Mouse (Mus musculus): Measurements from ENCODE around the gene Hhipl1.

DNA sequence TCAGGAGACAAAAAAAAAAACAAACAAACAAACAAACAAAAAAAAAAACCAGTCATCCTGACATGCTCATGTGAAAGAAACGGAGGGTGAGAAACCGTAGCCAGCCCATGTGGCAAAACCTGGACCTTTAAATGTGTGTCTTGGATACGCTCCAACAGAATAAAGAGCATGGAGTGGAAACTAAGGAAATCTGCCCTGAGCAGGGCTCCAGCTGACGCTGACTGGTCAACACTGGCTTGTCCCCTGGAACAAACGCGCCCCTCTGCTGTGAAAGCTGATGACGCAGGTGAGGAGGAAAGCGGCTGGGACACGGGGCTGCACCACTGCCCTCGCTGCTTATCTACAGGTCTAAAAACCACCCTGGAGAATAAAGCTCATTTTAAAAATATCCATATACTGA, 49.3 kb upstream of the Hhipl1 start:
- TF ChIP-seq CTCF (IDR thresholded peaks at IDR 0.05 in 2 of 3, conservative IDR thresholded peaks at IDR 0.05 in 1 of 3; ENCODE audit: control insufficient read depth in 1 of 3, insufficient read depth in 1 of 3, low read depth in 2 of 3, low read length in 3 of 3, poor library complexity in 1 of 3, severe bottlenecking in 1 of 3) = no peak
- no peak for TF ChIP-seq SIN3A (IDR thresholded peaks at IDR 0.05; ENCODE audit: low read length)
- TF ChIP-seq POLR2A (IDR thresholded peaks at IDR 0.05; ENCODE audit: control insufficient read depth in 1 of 2, insufficient read depth in 1 of 2, low read depth in 1 of 2, low read length in 2 of 2, poor library complexity in 1 of 2) = no peak
- TF ChIP-seq ZMIZ1 (IDR thresholded peaks at IDR 0.05; ENCODE audit: low read depth, low read length) = no peak
- no peak for TF ChIP-seq ELF1 (IDR thresholded peaks at IDR 0.05; ENCODE audit: low read depth, low read length)
- TF ChIP-seq EP300 (IDR thresholded peaks at IDR 0.05; ENCODE audit: low read depth in 1 of 2, low read length in 2 of 2) = no peak
- no peak for TF ChIP-seq USF1 (IDR thresholded peaks at IDR 0.05; ENCODE audit: low read depth, low read length)
- TF ChIP-seq ZKSCAN1 (IDR thresholded peaks at IDR 0.05; ENCODE audit: low read depth, low read length) = no peak
- no peak for TF ChIP-seq GABPA (IDR thresholded peaks at IDR 0.05; ENCODE audit: low read depth, low read length)

Measured in MEL (cell line).